Mouse (Mus musculus): Measurements from ENCODE around the gene St3gal4.

DNA sequence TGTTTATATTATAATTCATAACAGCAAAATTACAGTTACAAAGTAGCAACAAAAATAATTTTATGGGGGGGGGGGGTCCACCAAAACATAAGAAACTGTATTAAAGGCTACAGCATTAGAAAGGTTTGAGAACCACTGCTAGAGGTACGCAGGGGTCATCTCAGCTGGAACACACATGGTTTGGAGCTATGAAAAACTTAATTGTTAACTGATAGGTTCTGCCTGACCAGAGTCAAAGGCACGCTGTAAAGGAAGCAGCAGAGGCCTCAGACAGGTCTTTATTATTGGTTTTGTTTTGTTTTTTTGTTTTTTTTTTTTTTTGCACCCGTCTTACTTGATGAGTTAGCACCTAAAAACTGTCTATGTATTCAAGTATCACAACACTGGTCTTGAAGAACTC lies 39.4 kb upstream of the St3gal4 start:
- TF ChIP-seq POLR2A (IDR thresholded peaks at IDR 0.05; ENCODE audit: low read depth, low read length) (no peak), CTCF (IDR thresholded peaks at IDR 0.05; ENCODE audit: extremely low read depth, insufficient read depth, insufficient read length, insufficient replicate concordance) (no peak)
